Mouse (Mus musculus) MEL-GATA-1-ER (cell line): ENCODE results near the gene Ppm1h.

Experiments
- DNase-seq: peaks from one replicate; pipeline ENCODE4 v3.0.0-alpha.2; 2012; ENCODE audit warnings: low read depth; ENCODE audit errors: extremely low read depth

Gene Ppm1h

DNA sequence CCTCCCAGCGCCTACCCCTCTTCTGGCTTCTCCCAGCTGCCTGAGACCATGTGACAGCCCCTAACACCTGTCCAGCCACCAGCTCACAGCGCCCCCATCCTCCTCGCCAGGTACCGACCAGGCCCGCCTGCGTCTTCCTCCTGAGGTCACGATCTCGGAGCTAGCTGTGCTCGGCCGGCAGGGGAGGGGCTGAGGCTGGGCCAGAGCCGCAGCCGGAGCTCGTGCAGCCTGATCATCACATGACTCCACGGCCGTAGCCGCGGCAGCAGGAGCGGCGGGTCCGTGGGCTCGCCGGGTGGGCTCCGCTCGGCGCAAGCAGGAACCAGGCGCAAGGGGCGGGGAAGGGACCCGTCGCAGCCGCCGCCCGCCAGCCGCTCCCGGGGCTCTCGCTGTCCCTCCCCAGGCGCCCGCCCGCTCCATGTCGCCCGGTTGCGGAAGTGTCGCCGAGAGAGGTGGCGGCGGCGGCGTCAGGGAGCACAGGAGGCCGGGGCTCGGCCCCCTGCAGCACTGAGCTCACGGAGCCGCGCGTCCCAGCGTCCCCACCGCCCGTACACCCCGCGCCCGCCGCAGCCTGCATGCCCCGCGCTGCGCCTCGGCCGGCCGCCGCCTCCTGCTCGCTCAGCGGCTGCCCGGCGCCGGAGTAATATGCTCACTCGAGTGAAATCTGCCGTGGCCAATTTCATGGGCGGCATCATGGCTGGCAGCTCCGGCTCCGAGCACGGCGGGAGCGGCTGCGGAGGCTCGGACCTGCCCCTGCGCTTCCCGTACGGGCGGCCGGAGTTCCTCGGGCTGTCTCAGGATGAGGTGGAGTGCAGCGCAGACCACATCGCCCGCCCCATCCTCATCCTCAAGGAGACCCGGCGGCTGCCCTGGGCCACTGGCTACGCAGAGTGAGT is at the start of gene Ppm1h:
Ppm1h (plus strand) TSS at position 222 of the 896 bp plus-strand sequence.
- no peak for DNase-seq

DNA sequence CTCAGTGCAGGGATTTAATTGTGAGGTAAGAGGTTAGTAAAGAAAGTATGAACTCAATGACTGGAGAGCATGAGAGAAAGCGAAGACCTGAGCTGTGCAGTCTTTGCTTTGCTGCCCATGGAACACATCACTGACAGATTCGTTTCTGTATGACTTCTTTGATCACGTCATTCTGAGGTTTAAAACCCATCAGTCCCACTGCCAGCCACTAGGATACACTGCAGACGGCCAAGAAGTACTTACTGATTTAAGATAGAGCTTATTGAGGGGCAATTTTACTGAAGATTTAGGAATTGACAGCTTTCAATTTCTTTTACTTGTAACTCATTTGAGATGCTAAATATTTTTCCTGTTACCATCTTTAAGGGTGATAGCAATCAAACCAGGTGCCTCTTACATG is 49.6 kb upstream of the Ppm1h start:
- DNase-seq: no peak

DNA sequence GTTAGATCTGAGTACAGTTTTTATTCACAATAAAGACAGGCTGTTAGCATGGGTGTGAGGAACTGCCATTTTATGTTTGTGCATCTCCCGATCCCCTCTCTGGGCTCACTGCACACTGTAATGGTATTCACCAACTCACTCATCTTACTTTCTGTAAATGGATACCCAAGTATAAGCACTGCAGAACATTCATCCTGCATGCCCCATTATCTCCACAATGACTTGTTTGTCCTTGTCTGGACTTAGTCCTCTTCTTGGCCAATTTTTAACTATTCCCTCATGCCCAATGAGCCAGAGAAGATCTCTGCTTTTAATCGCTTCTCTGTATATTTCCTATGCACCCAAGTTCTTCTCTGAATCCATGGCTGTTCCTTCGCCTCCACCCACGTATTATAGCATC is 38.7 kb upstream of the Ppm1h start:
- no peak for DNase-seq

DNA sequence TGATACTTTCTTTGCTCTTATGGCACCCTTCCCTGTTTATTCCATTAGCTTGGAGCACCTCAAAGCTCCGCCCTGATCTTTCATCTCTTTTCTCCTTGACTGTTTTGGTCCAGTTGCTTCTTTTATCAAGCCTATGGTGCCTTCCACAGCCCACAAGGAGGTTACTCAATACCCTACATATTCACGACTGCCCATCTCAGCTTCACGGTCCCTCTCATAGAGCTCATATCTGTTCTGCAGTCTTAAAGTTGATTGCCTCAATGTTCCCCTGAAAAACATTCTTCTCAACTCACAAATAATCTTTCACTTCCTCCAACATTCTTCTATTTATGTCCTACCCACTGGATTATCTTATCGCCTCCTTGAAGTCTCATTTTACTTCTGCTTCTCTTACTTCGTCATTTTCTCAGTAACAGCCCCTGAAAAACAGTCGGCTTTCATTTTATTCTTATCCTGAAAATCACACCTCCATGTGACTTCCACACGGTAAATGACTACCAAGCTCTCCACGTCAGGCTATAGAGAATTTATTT is 37.2 kb upstream of the Ppm1h start:
- peak; percentile 46 for DNase-seq

DNA sequence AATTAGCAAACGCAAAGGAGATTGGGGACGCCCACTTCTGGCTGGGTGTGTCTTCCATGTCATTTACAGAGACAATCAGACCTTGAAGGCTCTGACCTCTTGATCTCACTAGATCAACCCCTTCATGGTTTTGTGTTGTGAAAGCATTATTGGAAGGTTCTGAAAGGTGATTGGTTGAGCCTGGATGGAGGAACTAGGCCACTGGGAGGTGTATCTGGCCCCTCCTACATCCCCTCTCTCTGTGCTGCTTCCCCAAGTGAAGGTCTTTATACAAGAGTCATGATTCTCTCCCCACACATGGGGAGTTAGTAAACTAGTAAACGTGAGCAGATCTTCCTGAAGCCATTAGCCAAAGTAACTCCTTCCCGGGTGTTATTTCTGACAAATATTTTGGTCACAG is 36.4 kb upstream of the Ppm1h start:
- DNase-seq: peak; percentile 6

DNA sequence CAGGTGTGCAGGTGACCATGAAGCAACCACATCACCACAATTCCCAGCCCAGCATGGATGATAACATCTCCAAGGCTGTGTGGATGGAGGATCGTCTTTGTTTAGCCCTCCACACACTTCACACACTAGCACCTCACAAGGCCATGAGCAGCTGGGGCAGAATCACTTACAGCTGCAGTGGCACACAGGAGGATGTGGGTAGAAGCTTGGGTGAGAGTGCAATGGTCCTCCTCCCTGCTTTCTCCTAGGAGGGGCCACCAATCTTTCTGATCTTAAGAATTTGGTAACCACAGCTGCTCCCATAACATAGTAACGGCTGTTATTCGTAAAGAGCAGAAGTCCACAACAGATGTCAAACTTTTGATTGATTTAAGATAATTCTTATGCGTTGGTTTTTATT is 26.6 kb upstream of the Ppm1h start:
- no peak for DNase-seq

DNA sequence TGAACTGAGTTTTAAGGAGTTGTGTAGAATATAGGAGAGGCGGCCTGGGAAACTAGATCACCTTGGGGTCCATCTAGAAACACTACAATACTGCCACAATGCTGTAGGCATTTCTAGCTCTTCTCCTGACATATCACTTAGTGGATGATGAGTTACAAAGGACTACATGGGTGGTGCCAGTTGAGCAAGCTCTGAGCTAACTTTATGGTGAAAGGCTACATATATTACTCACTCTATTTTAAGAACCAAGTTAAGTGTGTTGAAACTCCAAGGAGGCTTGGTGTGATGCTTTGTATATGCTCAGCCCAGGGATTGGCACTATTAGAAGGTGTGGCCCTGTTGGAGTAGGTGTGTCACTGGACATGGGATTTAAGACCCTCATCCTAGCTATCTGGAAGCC is 26.0 kb upstream of the Ppm1h start:
- no peak for DNase-seq

DNA sequence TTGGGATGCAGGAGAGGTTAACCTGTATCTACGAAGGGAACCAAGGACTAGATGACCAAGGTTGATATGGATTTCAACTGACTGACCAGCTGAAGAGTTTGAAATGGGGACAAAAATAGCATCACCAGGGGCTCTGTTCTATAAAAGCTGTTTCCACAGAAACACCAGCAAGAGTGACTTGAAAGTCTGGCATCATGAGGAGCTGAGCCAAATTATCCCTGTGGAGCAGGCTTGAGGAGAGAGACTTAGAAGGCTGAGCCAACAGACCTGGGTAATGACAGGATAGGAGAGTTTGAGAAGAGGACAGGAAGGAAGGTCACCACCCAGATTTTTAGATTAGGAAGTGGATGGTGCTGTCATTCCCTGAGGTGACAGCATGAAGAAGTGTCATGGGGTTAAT is 12.9 kb upstream of the Ppm1h start:
- no peak for DNase-seq

DNA sequence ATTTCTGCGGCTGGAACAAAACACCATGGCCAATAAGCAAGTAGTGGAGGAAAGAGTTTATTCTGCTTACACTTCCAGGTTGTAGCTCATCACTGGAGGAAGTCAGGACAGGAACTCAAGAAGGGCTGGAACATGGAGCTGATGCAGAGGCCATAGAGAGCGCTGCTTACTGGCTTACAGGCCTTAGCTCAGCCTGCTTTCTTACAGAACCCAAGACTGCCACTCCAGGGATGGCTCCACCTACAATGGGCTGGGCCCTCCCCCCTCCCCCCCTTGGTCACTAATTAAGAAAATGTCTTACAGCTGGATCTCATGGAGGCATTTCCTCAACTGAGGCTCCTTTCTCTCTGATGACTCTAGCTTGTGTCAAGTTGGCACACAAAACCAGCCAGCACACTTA is 7.3 kb upstream of the Ppm1h start:
- DNase-seq: no peak

DNA sequence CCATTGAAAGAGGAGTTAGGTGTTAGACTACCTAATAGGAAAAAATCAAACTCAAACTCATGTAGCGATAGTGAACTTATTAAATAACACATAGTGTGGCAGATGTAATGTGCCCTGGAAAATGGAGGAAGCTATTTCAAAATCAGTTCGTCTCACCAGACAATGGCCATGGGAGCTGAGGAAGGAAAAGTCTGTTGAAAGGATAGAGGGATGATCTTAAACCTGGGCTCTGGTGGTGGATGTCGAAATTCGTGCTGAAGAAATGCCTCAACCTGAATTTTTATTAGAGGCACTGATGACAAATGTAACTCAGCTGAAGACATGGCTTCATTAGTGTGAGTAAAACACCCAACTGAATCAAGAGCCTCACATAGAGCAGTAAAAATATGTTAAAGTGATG is 6.5 kb upstream of the Ppm1h start:
- no peak for DNase-seq

DNA sequence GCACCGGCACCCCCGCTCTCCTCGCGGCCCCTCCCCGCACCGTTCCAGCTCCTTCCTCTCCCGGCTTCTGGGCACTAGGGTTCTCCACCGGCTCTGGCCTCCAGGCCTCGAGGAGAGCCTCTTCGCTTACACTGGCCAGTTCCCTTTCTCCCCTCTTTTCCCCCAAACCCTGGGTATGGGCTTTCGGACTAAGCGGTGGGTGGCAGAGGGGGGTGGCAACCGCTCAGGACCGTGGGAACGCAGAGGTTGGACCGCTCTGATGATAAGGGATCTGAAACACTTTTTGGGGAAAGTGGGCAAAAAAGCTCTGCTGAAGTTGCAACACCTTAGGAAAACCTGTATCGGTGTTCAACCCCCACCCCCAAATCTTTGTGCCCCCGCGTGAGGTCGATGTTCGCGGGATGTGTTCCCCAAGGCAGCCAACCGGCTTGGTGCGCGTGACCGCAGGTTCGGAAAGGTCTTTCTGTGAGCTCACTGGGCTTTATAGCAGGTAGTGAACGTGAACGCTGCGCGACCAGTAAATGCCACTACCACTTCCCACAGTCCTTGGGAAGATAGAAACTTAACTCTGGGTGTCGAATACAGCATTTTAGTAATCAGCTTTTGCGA is 979 bp downstream of the Ppm1h start:
- no peak for DNase-seq

DNA sequence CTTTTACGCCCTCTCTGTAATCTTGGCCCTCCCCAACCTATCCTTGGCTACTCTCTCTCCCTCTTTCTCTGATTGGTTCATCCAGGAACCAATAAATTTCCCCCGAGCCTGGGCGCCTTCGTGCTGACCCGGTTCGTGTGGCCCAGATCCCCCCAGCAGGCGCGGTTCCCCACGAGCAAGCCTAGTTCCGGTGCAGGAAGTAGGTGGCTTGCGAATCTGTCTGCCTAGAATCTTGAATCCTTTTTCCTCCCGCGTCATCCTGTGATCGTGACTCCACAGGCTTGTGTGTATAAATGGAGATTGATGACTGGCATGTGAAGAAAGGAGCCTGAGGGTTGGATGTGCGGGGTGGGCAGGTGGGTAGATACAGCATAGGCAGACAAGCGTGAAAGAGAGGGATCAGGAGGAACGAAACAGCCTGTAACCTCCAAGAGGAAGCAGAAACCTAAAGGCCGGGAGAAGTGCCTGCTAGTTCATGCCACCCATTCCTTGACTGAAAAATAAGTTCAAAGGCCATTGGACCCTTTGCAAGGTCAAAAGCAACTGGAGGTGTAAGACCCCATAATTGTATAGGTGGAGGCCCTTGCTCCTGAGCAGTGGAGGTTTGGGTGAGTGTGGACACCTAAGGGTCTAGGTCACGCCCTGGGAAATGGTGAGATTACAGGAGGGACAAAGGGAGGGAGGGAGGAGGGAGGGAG is 2.0 kb downstream of the Ppm1h start:
- DNase-seq: no peak

DNA sequence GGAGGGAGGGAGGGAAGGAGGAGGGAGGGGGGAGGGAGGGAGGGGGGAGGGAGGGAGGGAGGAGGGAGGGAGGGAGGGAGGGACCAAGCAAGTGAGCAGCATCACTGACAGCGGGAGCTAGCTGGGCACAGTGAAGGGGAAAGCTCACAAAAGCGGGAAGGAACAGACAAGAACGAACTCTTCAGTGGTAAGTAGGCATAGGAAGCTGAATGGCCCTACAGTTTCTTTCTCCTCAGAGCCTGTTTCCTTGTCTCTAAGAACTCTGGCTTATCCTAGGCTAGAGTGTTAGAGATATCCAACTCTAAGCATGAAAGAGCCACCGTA is 2.5 kb downstream of the Ppm1h start:
- DNase-seq: no peak

DNA sequence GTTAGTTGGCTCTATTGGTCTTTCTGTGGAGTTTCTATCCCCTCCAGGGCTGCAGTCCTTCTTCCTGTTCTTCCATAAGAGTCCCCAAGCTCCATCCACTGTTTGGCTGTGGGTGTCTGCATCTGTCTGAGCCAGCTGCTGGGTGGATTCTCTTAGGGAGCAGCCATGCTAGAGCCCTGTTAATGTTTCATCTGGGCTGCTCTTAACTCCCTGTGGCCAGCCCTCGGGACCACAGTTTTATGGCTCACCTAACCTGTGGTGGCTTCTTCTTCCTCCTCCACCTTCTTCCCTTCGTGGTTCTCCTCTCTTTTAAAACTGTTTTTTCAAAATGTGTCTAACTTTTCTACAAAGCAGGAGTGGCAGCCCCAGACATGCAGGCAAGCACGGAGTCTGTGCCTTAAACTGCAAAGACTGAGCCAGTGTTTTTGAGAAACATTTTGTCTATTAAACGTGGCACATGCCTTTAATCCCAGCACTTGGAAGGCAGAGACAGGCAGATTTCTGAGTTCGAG is 5.3 kb downstream of the Ppm1h start:
- DNase-seq: no peak

DNA sequence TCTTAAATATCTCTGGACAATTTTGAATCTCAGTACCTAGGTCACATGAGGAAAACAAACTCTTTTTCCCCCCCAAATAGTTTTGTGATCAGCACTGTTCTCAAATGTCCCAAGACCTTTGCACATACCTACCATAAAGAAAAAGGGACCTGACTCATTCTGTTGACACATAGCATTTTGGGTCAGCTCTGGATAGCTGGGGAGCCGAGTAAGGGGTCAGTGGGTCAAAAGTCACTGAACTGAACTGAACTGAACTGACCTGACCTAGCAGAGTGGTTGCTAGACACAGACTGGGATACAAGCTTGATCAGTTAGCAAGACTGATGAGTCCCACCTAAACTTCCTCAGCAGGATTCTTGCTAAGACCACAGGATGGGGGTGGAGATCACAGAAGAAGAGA is 6.7 kb downstream of the Ppm1h start:
- DNase-seq: no peak

DNA sequence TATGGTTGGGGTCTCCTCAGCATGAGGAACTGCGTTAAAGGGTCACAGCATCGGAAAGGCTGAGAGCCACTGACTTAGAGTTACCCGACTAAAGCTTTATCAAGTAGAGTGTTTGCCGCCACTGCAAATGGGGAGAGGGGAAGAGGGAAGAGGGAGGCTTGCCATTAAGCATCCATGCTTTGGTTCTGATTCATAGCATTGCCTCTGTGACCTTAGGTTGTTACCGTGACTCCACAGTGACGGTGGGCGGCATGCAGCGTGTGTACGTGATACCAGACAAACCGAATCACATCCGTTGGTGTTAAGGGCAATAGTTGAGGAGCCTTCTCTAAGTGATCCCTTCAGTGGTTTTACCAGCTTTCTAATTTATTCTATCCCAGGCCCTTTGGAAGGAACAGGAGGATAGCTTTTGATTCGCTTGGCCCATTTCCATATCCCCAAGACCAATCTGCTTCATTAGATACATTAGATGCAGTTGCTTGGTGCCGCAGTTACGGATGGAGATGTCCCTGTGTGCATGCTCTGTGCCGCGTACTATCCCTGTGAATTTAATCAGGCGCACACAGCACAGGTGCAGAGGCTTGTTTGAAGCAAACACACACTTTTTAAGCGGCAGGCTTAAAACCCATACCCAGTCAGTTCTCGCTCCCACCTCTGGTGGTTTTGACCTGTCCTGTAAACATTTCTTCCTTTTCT is 7.4 kb downstream of the Ppm1h start:
- no peak for DNase-seq

DNA sequence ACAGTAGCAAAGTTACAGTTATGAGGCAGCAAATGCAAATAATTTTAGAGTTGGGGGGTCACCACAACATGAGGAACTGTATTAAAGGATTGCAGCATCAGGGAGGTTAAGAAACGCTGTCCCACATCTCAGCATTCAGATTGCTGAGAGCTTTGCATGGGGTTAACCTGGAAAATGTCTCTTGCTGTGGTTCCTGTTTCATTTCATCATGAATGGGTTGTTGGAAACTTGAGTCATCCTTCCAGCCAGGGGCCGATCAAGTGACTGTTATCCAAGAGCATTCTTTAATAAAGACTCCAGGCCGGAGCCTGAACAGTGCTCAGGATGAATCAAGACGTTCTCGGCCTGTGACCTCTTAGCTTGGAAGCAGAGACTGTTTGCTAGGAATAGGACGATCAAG is 12.1 kb downstream of the Ppm1h start:
- DNase-seq: no peak

DNA sequence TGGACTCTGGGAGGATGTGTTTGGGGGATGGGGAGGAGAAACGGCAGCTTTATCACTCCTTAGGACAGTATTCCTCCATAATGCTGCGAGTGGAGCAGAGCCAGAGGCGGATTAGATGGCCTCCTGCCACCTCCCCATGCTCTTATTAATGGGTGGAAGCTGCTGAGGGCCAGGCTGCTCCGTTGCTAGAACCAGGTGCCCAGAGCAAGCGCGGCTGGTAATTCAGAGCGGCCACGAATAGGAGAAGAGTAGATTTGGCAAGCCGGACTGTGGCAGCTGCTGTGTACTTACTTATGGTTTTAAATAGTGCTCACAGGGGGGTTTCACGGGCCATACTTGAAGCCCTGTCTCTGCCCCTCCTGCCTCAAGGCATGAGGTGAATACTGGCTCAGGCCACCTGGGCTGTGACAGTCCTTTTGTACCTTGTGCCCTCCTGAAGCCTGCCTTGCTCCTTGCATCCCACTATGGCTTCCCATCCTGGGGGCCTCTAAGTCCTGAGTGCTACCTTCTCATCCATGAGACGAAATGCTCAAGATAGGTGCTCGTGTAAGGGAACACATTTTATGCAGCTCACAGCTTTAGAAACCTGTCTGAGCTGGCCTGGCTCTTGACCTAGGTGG is 14.7 kb downstream of the Ppm1h start:
- DNase-seq: no peak

DNA sequence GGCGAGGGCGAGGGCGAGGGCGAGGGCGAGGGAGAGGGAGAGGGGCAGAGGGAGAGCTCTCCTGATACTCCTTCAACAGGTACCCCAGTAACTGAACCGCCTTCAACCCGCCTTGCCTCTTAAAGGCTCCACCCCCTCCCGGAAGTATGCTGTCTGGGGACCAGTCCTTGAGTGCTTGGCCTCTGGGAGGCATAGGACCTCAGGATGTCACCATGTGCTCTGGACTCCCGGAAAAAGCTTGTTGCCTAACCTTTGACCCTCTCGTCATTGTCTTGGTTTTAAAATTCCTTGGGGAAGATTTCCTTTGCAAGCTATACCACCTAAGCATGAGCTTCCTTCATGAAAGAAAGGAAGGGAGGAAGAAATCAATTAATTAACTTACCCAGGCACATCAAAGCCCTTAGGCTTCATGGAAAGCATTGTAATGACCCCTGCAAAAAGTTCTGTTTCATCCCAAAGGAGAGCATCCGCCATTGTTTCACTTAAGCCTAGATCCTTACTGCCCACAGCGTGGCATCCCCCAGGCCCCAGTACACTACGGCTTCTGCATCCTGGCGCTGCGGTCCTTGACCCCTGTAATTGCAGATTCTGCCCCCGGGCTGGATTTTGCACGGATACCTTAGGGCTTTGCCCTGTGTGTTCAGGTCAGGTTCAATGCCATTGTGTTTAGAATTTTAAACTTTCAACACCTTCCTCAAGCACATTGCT is 15.5 kb downstream of the Ppm1h start:
- DNase-seq: no peak

DNA sequence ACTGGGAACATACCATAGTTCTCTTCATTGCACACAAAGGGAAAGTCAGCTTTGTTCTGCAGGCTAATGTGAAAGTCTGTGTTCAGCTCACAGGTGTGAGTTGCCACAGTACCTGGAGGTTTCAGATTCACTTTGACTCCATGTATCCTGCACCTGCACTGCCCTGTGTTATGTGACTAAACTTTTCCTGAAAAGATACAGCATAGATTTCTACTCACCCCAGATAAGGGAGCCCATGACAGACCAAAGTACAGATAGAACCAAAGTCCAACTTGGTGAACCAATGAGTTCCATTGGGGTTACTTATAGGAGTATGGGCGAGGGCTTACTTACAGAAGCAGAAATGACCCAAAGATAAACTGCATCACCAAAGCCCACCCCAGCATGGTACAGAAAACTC is 17.8 kb downstream of the Ppm1h start:
- no peak for DNase-seq
